9 mouse cellular contexts compared by ENCODE assay signal in the genomic region with DNA sequence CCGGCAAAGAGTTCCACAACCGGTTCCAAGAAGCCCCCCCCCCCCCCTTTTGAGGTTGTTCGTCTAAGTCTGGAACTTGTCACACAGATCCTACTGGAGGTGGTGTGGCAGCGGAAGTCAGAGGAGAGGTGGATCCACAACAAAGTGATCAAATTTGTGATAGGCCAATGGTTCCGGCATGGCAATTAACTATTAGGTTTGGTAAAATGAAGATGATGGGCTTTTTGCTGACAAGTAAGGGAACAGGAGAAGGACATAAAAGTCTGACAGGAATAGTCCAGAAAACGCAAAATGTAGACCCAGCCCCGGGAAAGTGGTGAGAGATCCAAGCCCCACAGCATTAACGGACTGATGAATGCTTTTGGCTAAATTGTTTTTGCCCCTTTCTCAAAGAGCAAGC. TPM values are rescaled to one million over a fixed set of nuclear protein-coding genes. Genes with fewer than 3 reads are reported as not detected.
DNase-seq lines count a peak whose midpoint lies in the region; ATAC-seq and TF ChIP-seq lines count a peak whose summit lies in the region.
"Had no signal": no experiment of that assay in that cellular context is flagged by ENCODE, and none has a peak within 500 bp of the region (broad histone marks: within the 10 kb centered on the region; RNA-seq: fewer than 3 reads in every experiment).

No protein-coding gene starts in this region.

- intact Hi-C loops in heart, adult 2 months (cut with DNase I): loop anchor here (5.0 kb wide), 1 partner anchor 170 kb away; a partner anchor contains a TSS
- intact Hi-C loops in heart, postnatal 36 days (cut with DNase I): no loop called here

- no peaks in the 10 kb centered on the region; the same call in 1 of the 2 replicates for H3K4me1 ChIP-seq in heart, adult 2 months (ENCODE audit: control insufficient read depth, insufficient read depth, low read length)
- peaks cover 8% of the 10 kb centered on the region for H3K4me1 ChIP-seq in forebrain, embryonic 10.5 days
- peaks cover 9% of the 10 kb centered on the region for H3K4me1 ChIP-seq in liver, embryonic 12.5 days

- no peaks in the 10 kb centered on the region for H3K27me3 ChIP-seq in heart, adult 2 months (ENCODE audit: control insufficient read depth, insufficient read depth, low read length)
- no peaks in the 10 kb centered on the region for H3K27me3 ChIP-seq in C2C12 (ENCODE audit: control insufficient read depth, insufficient read depth, insufficient read length)
- no peaks in the 10 kb centered on the region for H3K27me3 ChIP-seq in forebrain, embryonic 10.5 days (ENCODE audit: poor library complexity, severe bottlenecking)
- H3K27me3 ChIP-seq in liver, embryonic 12.5 days (replicated peaks): no peaks in the 10 kb centered on the region
- H3K27me3 ChIP-seq: Patski had no signal

- WGBS in heart, adult 2 months: 31% methylated on average over 8 of the region's 8 CpGs
- 51% methylated on average over 8 of the region's 8 CpGs for WGBS in forebrain, embryonic 10.5 days
- 56% methylated on average over 8 of the region's 8 CpGs for WGBS in liver, embryonic 12.5 days (ENCODE audit: insufficient replicate concordance)

- no peaks in the 10 kb centered on the region for H3K79me3 ChIP-seq in C2C12 (ENCODE audit: low read depth)

- no peaks in the 10 kb centered on the region for H3K9me3 ChIP-seq in forebrain, embryonic 10.5 days
- H3K9me3 ChIP-seq in liver, embryonic 12.5 days (replicated peaks): no peaks in the 10 kb centered on the region

- DNase-seq in heart, adult 2 months: no peak
- no peak for DNase-seq in heart, postnatal 36 days
- DNase-seq in forebrain, embryonic 10.5 days (ENCODE audit: extremely low spot score, low spot score): no peak
- no peak for DNase-seq in left cerebral cortex, adult 9 months (ENCODE audit: low spot score in 2 of 2)
- DNase-seq in B cell, adult 2 months: no peak
- DNase-seq in adrenal gland, adult 18-20 months (ENCODE audit: low spot score in 2 of 2): no peak

- peak overlapping the region; percentile 96; the same call in 1 of the 2 replicates for H3K9ac ChIP-seq in heart, adult 2 months (ENCODE audit: low read depth, low read length)
- peak overlapping the region; percentile 78; the same call in 1 of the 2 replicates for H3K9ac ChIP-seq in liver, embryonic 12.5 days

- ATAC-seq in liver, embryonic 12.5 days: no peak

- no peaks in the 10 kb centered on the region for H3K36me3 ChIP-seq in heart, adult 2 months (ENCODE audit: control insufficient read depth, insufficient read depth, low read length)
- H3K36me3 ChIP-seq in C2C12 (ENCODE audit: control insufficient read depth, insufficient read depth): peaks cover 15% of the 10 kb centered on the region
- peaks cover 17% of the 10 kb centered on the region for H3K36me3 ChIP-seq in forebrain, embryonic 10.5 days (replicated peaks)
- peaks cover 14% of the 10 kb centered on the region for H3K36me3 ChIP-seq in liver, embryonic 12.5 days

- no peaks in the 10 kb centered on the region for H3K79me2 ChIP-seq in heart, adult 2 months (replicated peaks; ENCODE audit: control insufficient read depth, insufficient read depth, low read length)
- H3K79me2 ChIP-seq in C2C12 (ENCODE audit: control insufficient read depth, insufficient read depth): no peaks in the 10 kb centered on the region

- H3K4me3 ChIP-seq in heart, adult 2 months: peak overlapping the region; percentile 71; the same call in 1 of the 2 replicates
- peak overlapping the region; percentile 60 for H3K4me3 ChIP-seq in C2C12 (ENCODE audit: insufficient read depth, poor library complexity, severe bottlenecking)
- peak overlapping the region; percentile 73 for H3K4me3 ChIP-seq in forebrain, embryonic 10.5 days
- H3K4me3 ChIP-seq in liver, embryonic 12.5 days: peak overlapping the region; percentile 74

- peak overlapping the region; percentile 100 for H3K27ac ChIP-seq in heart, adult 2 months
- peak overlapping the region; percentile 88 for H3K27ac ChIP-seq in forebrain, embryonic 10.5 days
- peak overlapping the region; percentile 94 for H3K27ac ChIP-seq in liver, embryonic 12.5 days

- TF ChIP-seq POLR2A in heart, adult 2 months (IDR thresholded peaks at IDR 0.05; ENCODE audit: insufficient read depth, low read depth, low read length): no peak

- no peak for TF ChIP-seq EP300 in heart, adult 2 months (IDR thresholded peaks at IDR 0.05; ENCODE audit: insufficient read depth, low read depth, low read length)

- peak overlapping the region; percentile 80 for H3ac ChIP-seq in C2C12 (ENCODE audit: control insufficient read depth, insufficient read length, low read depth)

- no peak for TF ChIP-seq CTCF in heart, adult 2 months (IDR thresholded peaks at IDR 0.05)
- TF ChIP-seq CTCF in C2C12 (IDR thresholded peaks at IDR 0.05; ENCODE audit: control insufficient read depth, insufficient read depth, insufficient read length): no peak

- H3K4me2 ChIP-seq in liver, embryonic 12.5 days: peak overlapping the region; percentile 66

TF ChIP-seq in C2C12, 6 proteins besides CTCF, POLR2A, EP300 and RAD21:
- TF ChIP-seq MYOD1 (IDR thresholded peaks at IDR 0.05; ENCODE audit: control insufficient read depth, insufficient read length, low read depth) (no peak), MAX (IDR thresholded peaks at IDR 0.05) (no peak), MYOG (IDR thresholded peaks at IDR 0.05; ENCODE audit: control insufficient read depth, extremely low read depth, insufficient read length) (no peak), FOSL1 (IDR thresholded peaks at IDR 0.05; ENCODE audit: insufficient read depth, low read length, poor library complexity, severe bottlenecking) (no peak), CEBPB (IDR thresholded peaks at IDR 0.05; ENCODE audit: low read depth) (no peak), USF1 (IDR thresholded peaks at IDR 0.05; ENCODE audit: low read depth) (no peak)
TF ChIP-seq in C2C12: peak in this region for 0.

RNA-seq across cellular contexts. Expression of a gene that starts 6.8 kb away (rescaled TPM):
- total RNA-seq in heart, adult 2 months (2021): 100 to 1,000 TPM; 174 to 186 TPM
- 27.6 and 54.1 TPM in 2 replicates for polyA plus RNA-seq in heart, adult 2 months (2012; rRNA removed)
- 100 to 1,000 TPM; 193 to 201 TPM for total RNA-seq in heart, postnatal 36 days (2021)
- polyA plus RNA-seq in C2C12 (2012; fragmentation: generic; extraction: Trizol): 270 TPM
- polyA plus RNA-seq in forebrain, embryonic 10.5 days (2016; fragmentation: Nextera tagmentation; extraction: Ambion mirVana): 659 and 664 TPM in 2 replicates
- polyA plus RNA-seq in liver, embryonic 12.5 days (2016; fragmentation: Nextera tagmentation; extraction: Ambion mirVana): 468 and 481 TPM in 2 replicates
- 100 to 1,000 TPM; 377 to 394 TPM for total RNA-seq in adrenal gland, adult 18-20 months (2021)

RNA-seq across cellular contexts. Expression of a gene that starts 29.9 kb away (rescaled TPM):
- 100 to 1,000 TPM; 111 to 134 TPM for total RNA-seq in heart, adult 2 months (2021)
- 30.0 and 66.9 TPM in 2 replicates for polyA plus RNA-seq in heart, adult 2 months (2012; rRNA removed)
- total RNA-seq in heart, postnatal 36 days (2021): 100 to 1,000 TPM; 134 to 142 TPM
- polyA plus RNA-seq in C2C12 (2012; fragmentation: generic; extraction: Trizol): 110 TPM
- polyA plus RNA-seq in forebrain, embryonic 10.5 days (2016; fragmentation: Nextera tagmentation; extraction: Ambion mirVana): 217 and 218 TPM in 2 replicates
- polyA plus RNA-seq in liver, embryonic 12.5 days (2016; fragmentation: Nextera tagmentation; extraction: Ambion mirVana): 130 and 134 TPM in 2 replicates
- 100 to 1,000 TPM; 173 to 207 TPM for total RNA-seq in adrenal gland, adult 18-20 months (2021)

RNA-seq across cellular contexts. Expression of a gene that starts 48.2 kb away (rescaled TPM):
- 10 to 100 TPM; 14.1 to 15.3 TPM for total RNA-seq in heart, adult 2 months (2021)
- polyA plus RNA-seq in heart, adult 2 months (2012; rRNA removed): 2.5 and 4.0 TPM in 2 replicates
- 10 to 100 TPM; 14.3 to 17.0 TPM for total RNA-seq in heart, postnatal 36 days (2021)
- 2.0 TPM for polyA plus RNA-seq in C2C12 (2012; fragmentation: generic; extraction: Trizol)
- 22.7 and 28.3 TPM in 2 replicates for polyA plus RNA-seq in forebrain, embryonic 10.5 days (2016; fragmentation: Nextera tagmentation; extraction: Ambion mirVana)
- polyA plus RNA-seq in liver, embryonic 12.5 days (2016; fragmentation: Nextera tagmentation; extraction: Ambion mirVana): 23.4 and 24.1 TPM in 2 replicates
- total RNA-seq in adrenal gland, adult 18-20 months (2021): 10 to 100 TPM; 18.6 to 20.3 TPM
